Mouse (Mus musculus): Measurements from ENCODE around the gene Mast1.

Gene Mast1

GRCm38 (mm10) chr8:84873016-84873415 lies 64.1 kb downstream of the Mast1 start:
- DNase-seq (ENCODE audit: low read depth, low spot score) = no peak

- DNase-seq (ENCODE audit: low read depth, low spot score) = peak; percentile 18
Observed at GRCm38 (mm10) chr8:84872309-84872965, 64.7 kb downstream of the Mast1 start.

- peak; percentile 46 for DNase-seq (ENCODE audit: low read depth, low spot score)
Observed at GRCm38 (mm10) chr8:84871376-84872308, 65.5 kb downstream of the Mast1 start, which contains the start of gene Syce2. Gene Syce2 (plus strand): TSS chr8:84872111.
